Mouse (Mus musculus) regulatory T cell (primary cell): ENCODE measurements around the gene Zfp563.

Source experiments
- in situ Hi-C: fragments of 300-600 bp; cut with MboI, MseI; formaldehyde crosslinking; loops from one replicate; pipeline ENCODE4 v1.15.1; 2025; ENCODE audit warnings: high pct_unique_total_duplicates

Gene Zfp563

DNA sequence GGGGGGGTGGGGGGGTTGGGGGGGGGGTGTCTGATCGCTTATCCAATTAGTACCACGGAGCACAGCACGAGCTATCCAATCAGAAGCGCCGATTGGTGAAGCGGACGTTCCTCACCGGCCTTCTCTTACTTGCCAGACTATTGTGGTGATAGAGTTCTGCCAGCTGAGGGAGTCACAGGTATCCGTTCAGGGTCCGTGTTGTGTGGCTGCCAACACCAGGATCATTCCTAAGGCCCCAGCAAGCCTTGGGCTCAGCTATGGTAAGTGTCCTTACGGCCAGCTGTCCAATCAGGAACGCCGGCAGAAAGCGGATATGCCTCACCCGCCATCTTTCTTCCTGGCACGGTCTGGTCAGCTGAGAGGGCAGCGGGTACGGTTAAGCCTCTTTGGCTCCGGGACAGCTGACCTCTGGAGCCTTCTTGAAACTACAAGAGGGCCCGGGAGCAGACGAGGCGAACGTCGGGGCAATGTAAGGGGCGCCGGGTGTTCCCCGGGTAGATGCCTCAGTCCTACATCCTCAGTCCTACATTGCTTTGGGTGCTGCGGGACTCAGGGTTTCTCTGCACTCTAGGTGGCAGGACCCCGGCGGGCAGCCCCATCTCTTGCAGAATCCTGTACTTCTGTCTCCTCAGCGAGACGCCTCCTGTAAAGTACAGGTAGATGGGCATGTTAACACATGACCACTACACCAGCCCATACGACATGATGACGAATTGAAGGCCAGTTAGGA is at the start of gene Zfp563:
Zfp563 (plus strand) TSS at position 91 of the 730 bp plus-strand sequence.
- in situ Hi-C loops: no loop called here

- in situ Hi-C loops: no loop called here
Measured at GRCm38 (mm10) chr17:33058791-33059190, 30.3 kb upstream of the Zfp563 start.

GRCm38 (mm10) chr17:33063001-33063400 is 26.1 kb upstream of the Zfp563 start:
- in situ Hi-C loops: no loop called here

GRCm38 (mm10) chr17:33067958-33068357 is 21.2 kb upstream of the Zfp563 start, which contains the start of gene 4921501E09Rik:
Gene 4921501E09Rik (minus strand): TSS chr17:33068058.
- in situ Hi-C loops: no loop called here

DNA sequence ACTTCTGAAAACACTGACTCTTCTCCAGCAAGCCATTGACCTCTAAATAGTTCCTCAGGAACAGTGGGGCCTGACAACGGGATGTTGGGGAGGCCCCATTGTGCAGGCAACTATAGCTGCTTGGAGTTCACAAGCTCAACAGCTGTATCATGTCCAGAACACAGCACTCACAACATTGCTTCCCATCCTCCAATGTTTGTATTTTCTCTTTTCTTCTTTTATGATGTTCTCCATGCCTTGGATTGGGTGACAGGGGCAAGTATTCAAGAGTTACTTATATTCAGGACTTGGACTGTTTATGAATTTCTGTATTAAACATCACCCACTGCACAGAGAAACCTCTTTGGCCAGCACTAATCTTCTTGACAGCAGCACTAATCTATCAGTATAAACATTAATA is 2.5 kb downstream of the Zfp563 start:
- in situ Hi-C loops: no loop called here

DNA sequence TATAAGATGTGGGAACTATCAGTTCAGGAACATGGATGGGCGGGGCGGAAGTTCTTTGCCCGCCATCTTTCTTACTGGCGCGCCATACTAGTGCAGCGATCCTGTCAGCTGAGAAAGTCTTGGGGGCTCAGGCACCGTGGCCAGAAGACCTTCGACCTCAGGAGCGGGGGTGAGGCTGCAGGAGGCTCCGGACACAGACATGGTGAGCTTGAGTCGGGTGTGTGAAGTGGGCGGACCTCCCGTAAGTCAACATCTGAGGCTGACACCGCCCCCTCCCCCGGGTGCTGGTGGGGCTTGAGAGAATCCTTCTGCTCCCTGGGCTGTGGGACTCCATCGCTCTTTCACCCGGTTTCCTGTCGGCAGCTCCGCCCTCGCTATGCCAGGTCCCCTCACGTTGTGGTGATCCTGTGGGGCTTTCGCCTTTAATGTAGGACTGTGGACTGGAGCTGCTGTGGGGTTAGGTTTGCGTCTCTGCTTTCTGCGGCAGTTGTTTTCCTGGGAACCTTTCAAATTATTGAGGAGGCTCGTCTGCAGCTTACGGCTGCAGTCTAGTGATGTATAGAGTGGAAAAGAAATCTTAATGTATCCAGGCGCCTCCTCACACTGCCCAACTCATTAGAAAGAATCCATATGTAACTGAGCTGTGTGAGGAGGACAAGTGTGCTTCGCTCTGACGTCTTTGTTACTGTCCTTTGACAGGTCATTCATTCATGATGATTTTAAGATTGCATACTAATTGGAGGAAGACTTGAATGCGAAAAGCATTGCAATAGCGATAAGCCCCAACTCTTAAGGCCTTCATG is 3.5 kb downstream of the Zfp563 start:
- in situ Hi-C loops: no loop called here

GRCm38 (mm10) chr17:33097396-33097795 is 8.3 kb downstream of the Zfp563 start:
- in situ Hi-C loops: no loop called here

GRCm38 (mm10) chr17:33124546-33124945 is 35.4 kb downstream of the Zfp563 start:
- in situ Hi-C loops: no loop called here

GRCm38 (mm10) chr17:33126257-33126656 is 37.1 kb downstream of the Zfp563 start:
- in situ Hi-C loops: no loop called here

- in situ Hi-C loops: no loop called here
Measured at GRCm38 (mm10) chr17:33139261-33139820, 50.2 kb downstream of the Zfp563 start, which contains the start of gene Morc2b. Gene Morc2b (minus strand): TSS chr17:33139683.
